Mouse (Mus musculus): ENCODE measurements around the gene Tns1.
"Not testable (repeated sequence)": the region's sequence is repeated elsewhere in the genome, so short reads cannot be mapped to it uniquely, and the experiment has no call there.

Gene Tns1

GRCm38 (mm10) chr1:73910701-73911100 lies 213.5 kb downstream of the Tns1 start:
- no peak for DNase-seq (ENCODE audit: low spot score)

GRCm38 (mm10) chr1:73910111-73910510 lies 214.1 kb downstream of the Tns1 start:
- no peak for DNase-seq (ENCODE audit: low spot score)

- DNase-seq (ENCODE audit: low spot score) = no peak
Measured at GRCm38 (mm10) chr1:73909191-73909983, 214.9 kb downstream of the Tns1 start.

GRCm38 (mm10) chr1:73908081-73908960 lies 215.9 kb downstream of the Tns1 start:
- no peak for DNase-seq (ENCODE audit: low spot score)

GRCm38 (mm10) chr1:73907166-73907565 lies 217.1 kb downstream of the Tns1 start:
- no peak for DNase-seq (ENCODE audit: low spot score)

- DNase-seq (ENCODE audit: low spot score) = no peak
Measured at GRCm38 (mm10) chr1:73906376-73906775, 217.9 kb downstream of the Tns1 start.

- DNase-seq (ENCODE audit: low spot score) = no peak
Measured at GRCm38 (mm10) chr1:73905811-73906190, 218.4 kb downstream of the Tns1 start.

- no peak for DNase-seq (ENCODE audit: low spot score)
Measured at GRCm38 (mm10) chr1:73905111-73905810, 219.0 kb downstream of the Tns1 start.

GRCm38 (mm10) chr1:73904641-73905040 lies 219.6 kb downstream of the Tns1 start:
- no peak for DNase-seq (ENCODE audit: low spot score)

- DNase-seq (ENCODE audit: low spot score) = no peak
Measured at GRCm38 (mm10) chr1:73903035-73903434, 221.2 kb downstream of the Tns1 start.

GRCm38 (mm10) chr1:73902171-73902991 lies 221.9 kb downstream of the Tns1 start:
- DNase-seq (ENCODE audit: low spot score) = peak; percentile 45

GRCm38 (mm10) chr1:73901496-73901899 lies 222.8 kb downstream of the Tns1 start:
- DNase-seq (ENCODE audit: low spot score) = peak; percentile 67

GRCm38 (mm10) chr1:73895451-73895850 lies 228.8 kb downstream of the Tns1 start:
- not testable (repeated sequence) for DNase-seq (ENCODE audit: low spot score)

GRCm38 (mm10) chr1:73880731-73881130 lies 243.5 kb downstream of the Tns1 start:
- DNase-seq (ENCODE audit: low spot score) = no peak

GRCm38 (mm10) chr1:73875676-73876218 lies 248.5 kb downstream of the Tns1 start:
- no peak for DNase-seq (ENCODE audit: low spot score)

- DNase-seq (ENCODE audit: low spot score) = no peak
Measured at GRCm38 (mm10) chr1:73864314-73864713, 259.9 kb downstream of the Tns1 start.

GRCm38 (mm10) chr1:73863074-73863431 lies 261.2 kb downstream of the Tns1 start:
- DNase-seq (ENCODE audit: low spot score) = no peak

- no peak for DNase-seq (ENCODE audit: low spot score)
Measured at GRCm38 (mm10) chr1:73862323-73863073, 261.8 kb downstream of the Tns1 start.

- DNase-seq (ENCODE audit: low spot score) = no peak
Measured at GRCm38 (mm10) chr1:73860421-73860820, 263.8 kb downstream of the Tns1 start.

Measured in T-cell, adult 2 months (primary cell).